Mouse (Mus musculus) embryo, embryonic 11.5 days (tissue): ENCODE measurements around the gene Gpcpd1.

Source experiments
- DNase-seq: peaks from one replicate; pipeline ENCODE4 v3.0.0-alpha.2; 2012; ENCODE audit warnings: low read depth, low spot score

Gene Gpcpd1

DNA sequence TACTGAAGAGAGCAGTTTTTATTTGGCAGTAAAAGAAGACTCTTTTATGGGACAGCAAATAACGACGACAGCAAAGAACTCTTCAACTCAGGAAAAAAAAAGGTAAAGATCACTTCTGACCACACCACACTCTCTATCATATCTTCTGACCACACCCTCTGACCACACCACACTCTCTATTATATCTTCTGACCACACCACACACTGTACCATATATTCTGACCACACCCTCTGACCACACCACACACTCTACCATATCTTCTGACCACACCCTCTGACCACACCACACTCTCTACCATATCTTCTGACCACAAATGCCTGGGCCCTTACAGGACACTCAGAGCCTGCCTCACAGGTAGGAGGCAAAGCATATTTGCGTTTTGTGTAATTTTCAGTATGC lies 106.0 kb downstream of the Gpcpd1 start:
- DNase-seq, result no peak
